8 mouse cellular contexts compared by ENCODE assay signal in the genomic region with DNA sequence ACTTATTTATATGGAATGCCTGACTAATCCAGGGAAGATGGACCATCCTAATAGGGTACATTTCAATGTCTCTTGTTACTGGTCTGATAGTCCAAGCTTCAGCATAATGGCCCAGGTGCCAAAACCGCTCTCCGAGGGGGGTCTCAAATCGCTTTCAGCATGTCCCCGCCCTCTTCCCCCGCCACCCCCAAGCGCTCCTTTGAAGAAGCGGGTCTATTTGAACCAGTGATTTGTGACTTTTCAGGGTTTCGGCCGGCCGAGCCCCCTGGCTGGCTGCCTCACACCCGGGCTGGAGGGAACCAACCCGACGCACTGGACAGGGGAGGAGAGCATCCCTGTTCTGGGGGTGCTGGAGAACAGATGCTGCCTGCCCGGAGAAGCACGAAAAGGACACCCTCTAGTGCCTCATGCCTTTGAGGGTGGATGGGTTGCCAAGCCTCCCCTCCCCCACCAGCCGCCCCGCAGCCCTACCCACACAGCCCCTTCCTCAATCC.
DNase-seq lines count a peak whose midpoint lies in the region; ATAC-seq lines count a peak whose summit lies in the region.
"Had no signal": no experiment of that assay in that cellular context is flagged by ENCODE, and none has a peak within 500 bp of the region (broad histone marks: within the 10 kb centered on the region; RNA-seq: fewer than 3 reads in every experiment).

No protein-coding gene starts in this region.

- peaks cover 48% of the 10 kb centered on the region for H3K27me3 ChIP-seq in hindbrain, embryonic 13.5 days
- H3K27me3 ChIP-seq in neural tube, embryonic 12.5 days (replicated peaks) = peaks cover 33% of the 10 kb centered on the region

- H3K4me2 ChIP-seq in hindbrain, embryonic 13.5 days = peak overlapping the region; percentile 58
- peak overlapping the region; percentile 59 for H3K4me2 ChIP-seq in neural tube, embryonic 12.5 days (replicated peaks)

- peak; percentile 83 for ATAC-seq in hindbrain, embryonic 13.5 days (ENCODE audit: low FRiP score)
- peak; percentile 92 for ATAC-seq in neural tube, embryonic 12.5 days (ENCODE audit: low FRiP score, low read depth)
- ATAC-seq: activated CD4-positive, CD25-positive, alpha-beta regulatory T cell, adult 4 months had no signal

- H3K36me3 ChIP-seq in hindbrain, embryonic 13.5 days = no peaks in the 10 kb centered on the region
- no peaks in the 10 kb centered on the region for H3K36me3 ChIP-seq in neural tube, embryonic 12.5 days

- peak overlapping the region; percentile 62; the same call in 1 of the 2 replicates for H3K27ac ChIP-seq in hindbrain, embryonic 13.5 days
- no peak overlapping the region for H3K27ac ChIP-seq in neural tube, embryonic 12.5 days

- H3K9me3 ChIP-seq in hindbrain, embryonic 13.5 days = no peaks in the 10 kb centered on the region
- H3K9me3 ChIP-seq in neural tube, embryonic 12.5 days = no peaks in the 10 kb centered on the region

- peak overlapping the region; percentile 34 for H3K4me3 ChIP-seq in hindbrain, embryonic 13.5 days
- H3K4me3 ChIP-seq in neural tube, embryonic 12.5 days = peak overlapping the region; percentile 19; the same call in 1 of the 2 replicates

- WGBS in hindbrain, embryonic 13.5 days = under 1% methylated on average over 17 of the region's 17 CpGs
- WGBS in neural tube, embryonic 12.5 days = under 1% methylated on average over 17 of the region's 17 CpGs

- H3K4me1 ChIP-seq in hindbrain, embryonic 13.5 days (replicated peaks) = peaks cover 38% of the 10 kb centered on the region
- peaks cover 26% of the 10 kb centered on the region for H3K4me1 ChIP-seq in neural tube, embryonic 12.5 days

- peak; percentile 65 for DNase-seq in left cerebral cortex, postnatal 4 days
- no peak for DNase-seq in left cerebral cortex, postnatal 36 days (ENCODE audit: low spot score in 2 of 2)
- DNase-seq in embryo, embryonic 9.5 days (ENCODE audit: extremely low spot score) = peak; percentile 75
- DNase-seq in MN1 (ENCODE audit: low spot score) = no peak
- DNase-seq in thymus, postnatal 0 days (ENCODE audit: low spot score) = no peak

- intact Hi-C loops in left cerebral cortex, postnatal 4 days (cut with DNase I) = no loop called here
- intact Hi-C loops in left cerebral cortex, postnatal 36 days (cut with DNase I) = loop anchor here (5.0 kb wide), 1 partner anchor 87 kb away; no protein-coding TSS in a partner anchor

- H3K9ac ChIP-seq in hindbrain, embryonic 13.5 days = peak overlapping the region; percentile 35; the same call in 1 of the 2 replicates
- H3K9ac ChIP-seq in neural tube, embryonic 12.5 days = no peak overlapping the region

Comparison
In these comparisons a context has a peak if more than half of its experiments do, and no peak if none do; other contexts are left out.
1. DNase-seq: peak in left cerebral cortex, postnatal 4 days (single experiment) and embryo, embryonic 9.5 days (single experiment); none in left cerebral cortex, postnatal 36 days (0 of 2), MN1 (single experiment) and thymus, postnatal 0 days (single experiment).